Mouse (Mus musculus): ENCODE measurements around the gene Ccdc63. TPM values are rescaled to one million over a fixed set of nuclear protein-coding genes. Genes with fewer than 3 reads are reported as not detected.

Ccdc63 gene
- polyA plus RNA-seq, 1 experiment from 2014 or later: not detected

DNA sequence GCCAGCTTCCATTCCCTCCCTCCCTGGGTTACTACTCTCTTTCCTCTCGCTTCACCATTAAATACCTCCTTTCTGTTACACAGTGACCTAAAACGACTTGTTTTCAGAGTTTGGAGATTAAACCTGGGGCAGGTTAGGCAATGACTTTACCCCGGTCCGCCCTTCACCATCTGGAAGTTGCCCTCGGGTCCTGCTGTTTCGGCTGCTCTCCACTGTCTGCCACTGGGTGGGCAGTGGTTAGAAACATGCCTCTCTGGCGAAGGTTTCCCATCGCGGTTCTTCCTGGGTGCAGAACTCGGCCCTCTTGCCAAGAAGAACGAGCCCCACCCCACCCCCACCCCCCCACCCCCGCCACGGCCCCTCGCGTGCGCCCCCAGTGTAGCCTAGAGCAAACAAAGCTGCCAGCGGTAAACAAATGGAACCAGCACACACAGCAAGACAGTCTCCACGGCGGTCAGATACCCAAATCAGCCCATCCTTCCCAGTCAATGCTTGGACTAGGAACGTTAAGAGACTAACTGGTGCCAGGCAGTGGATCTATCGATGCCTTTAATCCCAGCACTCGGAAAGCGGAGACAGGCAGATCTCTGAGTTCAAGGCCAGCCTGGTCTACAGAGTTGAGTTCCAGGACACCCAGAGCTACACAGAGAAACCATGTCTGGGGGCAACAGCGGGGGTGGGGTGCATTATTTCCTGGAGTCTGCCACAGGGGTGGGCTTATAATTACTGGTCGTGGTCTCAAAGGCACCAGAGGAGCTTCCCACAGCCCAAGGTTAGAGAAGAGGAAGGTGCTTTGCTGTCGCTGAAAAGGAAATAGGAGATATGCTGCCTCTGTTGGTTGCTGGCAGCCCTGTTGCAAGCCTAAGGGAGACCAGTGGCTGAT lies 8.2 kb downstream of the Ccdc63 start:
- Histone ChIP-seq H3K9me3 (replicated peaks) (no peaks in the 10 kb centered on the region), H3K4me3 (peak overlapping the region; percentile 30), H3K4me1 (peaks cover 12% of the 10 kb centered on the region), H3K27ac (no peak overlapping the region), H3K4me2 (replicated peaks) (peak overlapping the region; percentile 61), H3K36me3 (no peaks in the 10 kb centered on the region), H3K27me3 (peaks cover 13% of the 10 kb centered on the region), H3K9ac (peak overlapping the region; percentile 33; the same call in 1 of the 2 replicates)
- 23% methylated on average over 26 of the region's 26 CpGs for WGBS
- no peak for ATAC-seq (ENCODE audit: low FRiP score)

DNA sequence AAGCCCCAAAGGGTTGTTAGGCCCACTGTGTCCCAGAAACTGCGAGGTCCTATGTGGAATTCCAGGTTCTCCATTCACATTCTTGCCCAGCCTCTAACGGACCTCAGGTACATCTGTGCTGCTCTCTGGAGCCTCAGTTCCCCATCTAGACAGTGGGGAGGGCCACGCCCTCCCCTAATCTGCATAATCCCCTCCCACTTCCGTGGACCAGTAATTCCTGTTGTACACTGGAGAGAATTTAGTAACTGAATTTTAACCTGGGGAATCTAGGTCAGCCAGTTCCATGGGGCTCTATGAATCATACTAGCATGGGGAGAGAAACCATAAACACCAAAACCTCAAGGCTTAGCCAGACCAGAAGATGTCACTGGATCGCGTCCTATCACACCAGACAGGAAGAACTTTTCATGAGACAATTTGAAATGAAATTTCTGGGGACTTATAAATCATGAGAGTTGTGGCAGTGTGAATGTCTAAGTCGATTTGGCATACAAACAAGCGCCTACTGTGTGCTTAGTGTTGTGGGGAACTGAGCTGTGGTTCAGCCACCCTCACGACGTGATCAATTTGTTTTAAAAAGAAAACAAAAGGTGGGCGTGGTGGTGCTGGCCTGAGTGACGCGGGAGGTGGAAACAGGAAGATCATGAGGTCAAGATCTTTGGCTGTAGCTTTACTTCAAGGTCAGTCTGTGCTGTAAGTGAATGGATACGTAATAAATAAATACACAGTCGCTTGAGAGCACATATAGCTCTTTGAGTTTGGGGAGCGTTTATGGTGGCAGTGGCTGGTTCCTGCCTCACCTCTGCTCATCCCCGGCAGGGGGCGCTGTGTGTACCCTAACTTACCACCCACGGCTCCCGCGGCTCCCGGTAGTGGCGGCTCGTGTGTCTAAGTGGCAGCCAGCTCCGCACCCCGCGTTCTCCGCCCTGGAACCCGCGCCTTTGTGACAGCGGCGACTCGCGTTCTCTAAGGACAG lies 9.3 kb downstream of the Ccdc63 start:
- Histone ChIP-seq H3K4me2 (replicated peaks) (peak overlapping the region; percentile 61), H3K27me3 (peaks cover 13% of the 10 kb centered on the region), H3K4me1 (peaks cover 12% of the 10 kb centered on the region), H3K9me3 (replicated peaks) (no peaks in the 10 kb centered on the region), H3K9ac (peak overlapping the region; percentile 33; the same call in 1 of the 2 replicates), H3K27ac (no peak overlapping the region), H3K4me3 (peak overlapping the region; percentile 30), H3K36me3 (no peaks in the 10 kb centered on the region)
- 10% methylated on average over 34 of the region's 34 CpGs for WGBS
- ATAC-seq (ENCODE audit: low FRiP score): 0 out of 2 replicates have a peak, but pooled peaks have one; percentile 14

- ATAC-seq (ENCODE audit: low FRiP score): no peak
- no peak overlapping the region for H3K27ac ChIP-seq
- H3K4me1 ChIP-seq: peaks cover 12% of the 10 kb centered on the region
- WGBS: 87% methylated on average over 11 of the region's 11 CpGs
- H3K9ac ChIP-seq: no peak overlapping the region
- H3K27me3 ChIP-seq: peaks cover 13% of the 10 kb centered on the region
- no peak overlapping the region for H3K4me3 ChIP-seq
- no peaks in the 10 kb centered on the region for H3K36me3 ChIP-seq
- H3K9me3 ChIP-seq (replicated peaks): no peaks in the 10 kb centered on the region
- no peak overlapping the region for H3K4me2 ChIP-seq (replicated peaks)
These were observed 10.2 kb downstream of the Ccdc63 start for GRCm38 (mm10) chr5:122130341-122130998.

DNA sequence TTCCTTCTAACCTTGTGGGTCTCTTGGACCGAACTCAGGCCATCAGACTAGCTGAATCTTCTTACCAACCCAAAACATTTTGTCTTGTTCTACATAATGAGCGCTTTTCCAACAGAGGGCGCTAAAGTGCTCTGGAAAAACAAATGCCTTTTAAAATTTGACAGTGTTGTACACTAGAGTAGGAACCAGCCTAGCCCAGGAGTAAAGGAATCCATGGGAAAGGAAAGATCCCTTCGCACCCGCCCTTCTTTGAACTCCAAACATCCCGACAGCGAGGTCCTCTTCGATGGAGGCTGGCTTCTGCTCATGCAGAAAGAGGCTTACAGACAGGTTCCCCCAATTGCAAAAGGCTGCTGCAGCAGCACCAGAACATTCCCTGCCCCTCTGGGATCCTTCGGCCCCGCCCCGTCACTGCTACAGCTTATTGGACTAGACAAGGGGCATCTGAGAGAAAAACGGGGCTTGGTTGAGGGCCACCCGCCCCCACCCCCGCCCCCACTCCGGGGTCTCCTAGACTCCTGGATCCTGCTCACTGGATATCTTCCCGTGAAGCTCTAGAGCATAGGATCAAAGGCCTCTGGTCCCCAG lies 11.5 kb downstream of the Ccdc63 start:
- H3K27me3 ChIP-seq: peaks cover 13% of the 10 kb centered on the region
- no peak overlapping the region for H3K9ac ChIP-seq
- H3K27ac ChIP-seq: no peak overlapping the region
- peak; percentile 19; the same call in 1 of the 2 replicates for ATAC-seq (ENCODE audit: low FRiP score)
- no peaks in the 10 kb centered on the region for H3K36me3 ChIP-seq
- H3K4me3 ChIP-seq: no peak overlapping the region
- 35% methylated on average over 16 of the region's 16 CpGs for WGBS
- H3K4me1 ChIP-seq: peaks cover 12% of the 10 kb centered on the region
- no peak overlapping the region for H3K4me2 ChIP-seq (replicated peaks)
- no peaks in the 10 kb centered on the region for H3K9me3 ChIP-seq (replicated peaks)

GRCm38 (mm10) chr5:122125211-122125760 lies 15.3 kb downstream of the Ccdc63 start:
- no peak overlapping the region for H3K27ac ChIP-seq
- no peak for ATAC-seq (ENCODE audit: low FRiP score)
- no peak overlapping the region for H3K4me2 ChIP-seq (replicated peaks)
- H3K9me3 ChIP-seq (replicated peaks): no peaks in the 10 kb centered on the region
- no peaks in the 10 kb centered on the region; the same call in 1 of the 2 replicates for H3K27me3 ChIP-seq
- no peak overlapping the region for H3K4me3 ChIP-seq
- H3K9ac ChIP-seq: no peak overlapping the region
- H3K36me3 ChIP-seq: no peaks in the 10 kb centered on the region
- 0 out of 2 replicates have a peak, but pooled peaks cover 3% of the 10 kb centered on the region for H3K4me1 ChIP-seq
- 83% methylated on average over 8 of the region's 8 CpGs for WGBS

GRCm38 (mm10) chr5:122116243-122116642 lies 24.4 kb downstream of the Ccdc63 start:
- H3K36me3 ChIP-seq: no peaks in the 10 kb centered on the region
- WGBS: 88% methylated on average over 6 of the region's 6 CpGs

DNA sequence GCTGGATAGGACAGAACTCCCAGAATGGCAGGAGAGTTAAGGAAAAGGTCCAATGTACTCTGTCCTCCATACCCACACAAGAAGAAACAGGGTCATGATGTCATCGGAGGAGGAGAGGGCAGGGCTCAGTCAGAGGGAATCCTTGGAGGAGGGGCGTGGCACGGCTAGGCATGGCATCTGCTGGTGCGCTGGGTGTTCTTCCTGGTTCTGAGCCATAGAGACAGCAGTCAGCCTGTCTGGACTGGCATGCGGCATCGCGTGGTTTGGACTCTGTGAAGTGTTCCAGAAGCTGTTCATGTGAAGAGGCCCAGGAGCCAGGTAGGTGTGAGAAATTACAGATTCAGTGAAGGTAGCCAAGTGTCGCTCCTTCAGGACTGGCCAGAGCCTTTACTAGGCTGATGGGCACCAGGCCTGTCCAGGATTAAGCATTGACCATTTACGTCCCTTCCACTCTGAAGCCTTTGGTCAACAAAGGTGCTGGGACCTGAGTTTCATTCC lies 25.3 kb downstream of the Ccdc63 start:
- H3K4me1 ChIP-seq: no peaks in the 10 kb centered on the region
- no peak for ATAC-seq (ENCODE audit: low FRiP score)
- no peaks in the 10 kb centered on the region for H3K9me3 ChIP-seq (replicated peaks)
- H3K4me2 ChIP-seq (replicated peaks): no peak overlapping the region
- H3K4me3 ChIP-seq: no peak overlapping the region
- 95% methylated on average over 9 of the region's 9 CpGs for WGBS
- no peaks in the 10 kb centered on the region for H3K36me3 ChIP-seq
- H3K9ac ChIP-seq: no peak overlapping the region
- H3K27me3 ChIP-seq: peaks cover 4% of the 10 kb centered on the region; the same call in 1 of the 2 replicates
- no peak overlapping the region for H3K27ac ChIP-seq

More at GRCm38 (mm10) chr5:122116243-122116642, 24.4 kb downstream of the Ccdc63 start:
- H3K4me2 ChIP-seq (replicated peaks): no peak overlapping the region
- H3K4me1 ChIP-seq: no peaks in the 10 kb centered on the region
- H3K9ac ChIP-seq: no peak overlapping the region
- H3K27ac ChIP-seq: no peak overlapping the region
- ATAC-seq (ENCODE audit: low FRiP score): no peak
- no peak overlapping the region for H3K4me3 ChIP-seq
- H3K9me3 ChIP-seq (replicated peaks): no peaks in the 10 kb centered on the region
- H3K27me3 ChIP-seq: peaks cover under 1% of the 10 kb centered on the region; the same call in 1 of the 2 replicates

DNA sequence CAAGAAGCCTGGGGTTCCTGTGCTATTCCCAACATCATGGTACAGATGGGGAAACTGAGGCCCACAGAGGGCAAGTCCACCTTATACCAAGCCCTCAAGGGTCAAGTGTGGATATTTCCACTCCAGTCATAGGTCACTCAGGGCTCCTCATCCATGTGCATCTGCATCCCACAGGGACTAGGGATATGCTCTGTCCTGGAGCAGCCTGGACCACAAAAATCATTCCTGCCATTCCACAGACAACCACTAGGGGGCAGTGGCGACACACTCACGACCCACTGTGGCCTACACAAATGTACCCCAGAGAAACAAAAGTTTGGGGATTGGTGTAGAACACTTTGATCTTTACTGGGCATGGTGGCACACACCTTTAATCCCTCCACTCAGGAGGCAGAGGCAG lies 26.4 kb downstream of the Ccdc63 start:
- ATAC-seq (ENCODE audit: low FRiP score): no peak

GRCm38 (mm10) chr5:122113450-122113849 lies 27.2 kb downstream of the Ccdc63 start:
- 81% methylated on average over 7 of the region's 7 CpGs for WGBS
- no peak for ATAC-seq (ENCODE audit: low FRiP score)
- H3K27me3 ChIP-seq: peaks cover 4% of the 10 kb centered on the region; the same call in 1 of the 2 replicates
- no peaks in the 10 kb centered on the region for H3K9me3 ChIP-seq (replicated peaks)
- no peak overlapping the region for H3K27ac ChIP-seq
- H3K9ac ChIP-seq: no peak overlapping the region
- no peak overlapping the region for H3K4me3 ChIP-seq
- H3K36me3 ChIP-seq: no peaks in the 10 kb centered on the region
- no peak overlapping the region for H3K4me2 ChIP-seq (replicated peaks)
- peaks cover 5% of the 10 kb centered on the region; the same call in 1 of the 2 replicates for H3K4me1 ChIP-seq

More for the DNA sequence above, 26.4 kb downstream of the Ccdc63 start:
- Histone ChIP-seq H3K9ac (no peak overlapping the region), H3K4me1 (peaks cover 2% of the 10 kb centered on the region; the same call in 1 of the 2 replicates), H3K4me3 (no peak overlapping the region), H3K4me2 (replicated peaks) (no peak overlapping the region), H3K27ac (no peak overlapping the region), H3K36me3 (no peaks in the 10 kb centered on the region), H3K27me3 (peaks cover 4% of the 10 kb centered on the region; the same call in 1 of the 2 replicates), H3K9me3 (replicated peaks) (no peaks in the 10 kb centered on the region)
- WGBS: 2% methylated on average over 2 of the region's 2 CpGs

- Histone ChIP-seq H3K36me3 (no peaks in the 10 kb centered on the region), H3K27me3 (peaks cover 4% of the 10 kb centered on the region; the same call in 1 of the 2 replicates), H3K4me2 (replicated peaks) (no peak overlapping the region), H3K27ac (no peak overlapping the region), H3K9me3 (replicated peaks) (no peaks in the 10 kb centered on the region), H3K9ac (no peak overlapping the region), H3K4me1 (peaks cover 5% of the 10 kb centered on the region; the same call in 1 of the 2 replicates), H3K4me3 (no peak overlapping the region)
- ATAC-seq (ENCODE audit: low FRiP score): no peak
- 54% methylated on average over 4 of the region's 4 CpGs for WGBS
These were observed 28.7 kb downstream of the Ccdc63 start for GRCm38 (mm10) chr5:122111933-122112248.
